Mouse (Mus musculus) adrenal gland, postnatal 4 days (tissue): Measurements from ENCODE around the gene Dio3. TPM values are rescaled to one million over a fixed set of nuclear protein-coding genes. Genes with fewer than 3 reads are reported as not detected.

Experiments
- DNase-seq, 2 experiments: peaks; one replicate each; pipeline ENCODE4 v3.0.0; 2021 to 2022; ENCODE audit warnings: low spot score in 2 of 2, mixed read lengths in 2 of 2
- microRNA-seq: library from miRNA; unstranded; fragments of <30 nt; microRNA quantifications from one replicate; pipeline ENCODE4 v1.2.0, GENCODE M21; 2021
- total RNA-seq, 2 experiments: library from RNA; stranded (reverse); gene quantifications; 2 replicates each; pipeline ENCODE4 v1.2.3; 2021

Dio3 gene
- total RNA-seq, 2 experiments from 2014 or later = 0.76 to 1.6 TPM

DNA sequence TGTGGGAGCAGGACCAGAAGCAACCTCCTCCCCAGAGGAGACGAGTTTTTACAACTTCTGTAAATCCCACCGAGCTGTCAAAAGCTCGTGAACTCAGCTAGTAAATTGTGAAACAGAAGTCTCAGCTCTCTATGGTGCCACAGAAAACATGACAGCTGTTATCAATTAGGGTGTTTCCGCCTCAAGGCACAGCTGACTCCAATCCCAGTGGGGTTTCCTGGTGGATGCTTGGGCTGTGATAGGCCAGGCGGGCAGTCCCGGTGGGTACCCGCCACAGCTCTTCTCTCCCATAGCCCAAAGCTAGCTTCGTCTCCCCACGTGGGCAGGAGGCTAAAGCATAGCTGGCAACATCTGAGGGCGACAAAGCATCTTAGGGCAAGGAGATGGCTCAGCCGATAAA is 19.8 kb downstream of the Dio3 start:
- no peak for DNase-seq

DNA sequence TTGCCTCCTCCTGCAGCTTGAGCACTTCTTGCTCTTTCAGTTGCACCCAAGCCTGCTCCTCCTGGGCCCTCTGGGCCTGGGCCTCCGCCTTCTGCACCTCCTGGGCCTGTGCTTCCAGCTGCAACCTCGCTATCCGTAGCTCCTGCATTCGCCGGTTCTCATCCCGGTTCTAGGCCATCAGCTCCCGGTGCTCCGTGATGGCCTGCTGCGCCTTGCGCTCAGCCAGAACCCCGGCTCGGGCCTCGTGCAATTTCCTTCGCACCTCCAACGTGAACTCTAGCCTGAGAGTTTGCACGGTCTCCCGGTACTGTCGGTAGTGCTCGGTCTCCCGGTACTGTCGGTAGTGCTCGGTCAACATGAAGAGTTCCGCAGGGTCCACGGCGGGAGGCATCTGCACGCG is 40.8 kb downstream of the Dio3 start:
- DNase-seq = no peak

Small RNAs within 50 kb of the gene (microRNA-seq; reads per million reads assigned to microRNA genes)
- 55.7 reads per million, percentile 39 among the genes with 10 or more reads in this experiment for gene Mir1247

Other genes starting within 250 kb of the Dio3 start
- 100 to 1,000 TPM; 150 to 153 TPM for gene Ppp2r5c, start 168.1 kb downstream of the Dio3 start, total RNA-seq